Mouse (Mus musculus): ENCODE data around the gene Mnx1. TPM values are rescaled to one million over a fixed set of nuclear protein-coding genes. Genes with fewer than 3 reads are reported as not detected.

The Mnx1 gene
- not detected for total RNA-seq (2021)

GRCm38 (mm10) chr5:29478208-29479197, at the start of gene Mnx1:
Mnx1 (minus strand) TSS chr5:29478470.
- intact Hi-C loops (cut with DNase I) = loop anchor here (5.0 kb wide), 1 partner anchor 91 kb away; no protein-coding TSS in a partner anchor
- peak in 1 of 2 experiments; percentile 7 for DNase-seq

- no peak for DNase-seq
- intact Hi-C loops (cut with DNase I) = no loop called here
These were observed 38.2 kb upstream of the Mnx1 start for GRCm38 (mm10) chr5:29516432-29516831.

GRCm38 (mm10) chr5:29515888-29516287, 37.6 kb upstream of the Mnx1 start:
- intact Hi-C loops (cut with DNase I) = no loop called here
- no peak for DNase-seq

- intact Hi-C loops (cut with DNase I) = no loop called here
- DNase-seq = no peak
These were observed 28.7 kb upstream of the Mnx1 start for GRCm38 (mm10) chr5:29507013-29507412.

- intact Hi-C loops (cut with DNase I) = no loop called here
These were observed 9.1 kb upstream of the Mnx1 start for GRCm38 (mm10) chr5:29487321-29487720.

GRCm38 (mm10) chr5:29485941-29486320, 7.7 kb upstream of the Mnx1 start:
- intact Hi-C loops (cut with DNase I) = no loop called here
- no peak for DNase-seq

More at GRCm38 (mm10) chr5:29487321-29487720, 9.1 kb upstream of the Mnx1 start:
- DNase-seq = no peak

- no peak for DNase-seq
- intact Hi-C loops (cut with DNase I) = no loop called here
These were observed 7.0 kb upstream of the Mnx1 start for GRCm38 (mm10) chr5:29484965-29485940.

GRCm38 (mm10) chr5:29483801-29484200, 5.5 kb upstream of the Mnx1 start:
- intact Hi-C loops (cut with DNase I) = no loop called here
- DNase-seq = no peak

- DNase-seq = peak; percentile 47 to 55
- intact Hi-C loops (cut with DNase I) = loop anchor here (5.0 kb wide), 1 partner anchor 92 kb away; no protein-coding TSS in a partner anchor
These were observed 926 bp upstream of the Mnx1 start for GRCm38 (mm10) chr5:29479198-29479593.

GRCm38 (mm10) chr5:29477474-29478207, 629 bp downstream of the Mnx1 start:
- intact Hi-C loops (cut with DNase I) = loop anchor here (5.0 kb wide), 1 partner anchor 90 kb away; no protein-coding TSS in a partner anchor
- DNase-seq = peak in 1 of 2 experiments; percentile 2

- intact Hi-C loops (cut with DNase I) = loop anchor here (5.0 kb wide), 1 partner anchor 89 kb away; no protein-coding TSS in a partner anchor
- no peak for DNase-seq
These were observed 2.2 kb downstream of the Mnx1 start for GRCm38 (mm10) chr5:29476021-29476420.

- intact Hi-C loops (cut with DNase I) = loop anchor here (5.0 kb wide), 1 partner anchor 88 kb away; no protein-coding TSS in a partner anchor
- no peak for DNase-seq
These were observed 2.7 kb downstream of the Mnx1 start for GRCm38 (mm10) chr5:29475556-29475955.

- intact Hi-C loops (cut with DNase I) = loop anchor here (5.0 kb wide), 1 partner anchor 88 kb away; no protein-coding TSS in a partner anchor
These were observed 3.2 kb downstream of the Mnx1 start for GRCm38 (mm10) chr5:29475041-29475440.

GRCm38 (mm10) chr5:29474246-29474960, 3.9 kb downstream of the Mnx1 start:
- no peak for DNase-seq
- intact Hi-C loops (cut with DNase I) = no loop called here

More at GRCm38 (mm10) chr5:29475041-29475440, 3.2 kb downstream of the Mnx1 start:
- DNase-seq = no peak

- intact Hi-C loops (cut with DNase I) = no loop called here
- DNase-seq = no peak
These were observed 4.6 kb downstream of the Mnx1 start for GRCm38 (mm10) chr5:29473551-29474245.

- no peak for DNase-seq
- intact Hi-C loops (cut with DNase I) = no loop called here
These were observed 6.2 kb downstream of the Mnx1 start for GRCm38 (mm10) chr5:29471855-29472665.

GRCm38 (mm10) chr5:29471396-29471795, 6.9 kb downstream of the Mnx1 start:
- intact Hi-C loops (cut with DNase I) = no loop called here
- DNase-seq = no peak

Data from heart, postnatal 10 days (tissue).